Mouse (Mus musculus) forebrain, embryonic 10.5 days (tissue): ENCODE data around the gene Ttc25. TPM values are rescaled to one million over a fixed set of nuclear protein-coding genes. Genes with fewer than 3 reads are reported as not detected.

Experiments
- DNase-seq: peaks from one replicate; pipeline ENCODE4 v3.0.0-alpha.2; 2017; ENCODE audit warnings: low spot score; ENCODE audit errors: extremely low spot score
- H3K27ac ChIP-seq: fragments of 300-500 bp; sonication (generic); 2 replicates; pipeline ENCODE4 v1.5.1; 2016; ENCODE audit warnings: mild to moderate bottlenecking
- H3K27me3 ChIP-seq: fragments of 300-500 bp; sonication (generic); 2 replicates; pipeline ENCODE4 v1.6.1; 2016; ENCODE audit warnings: mild to moderate bottlenecking; ENCODE audit not compliant: poor library complexity, severe bottlenecking
- H3K36me3 ChIP-seq: fragments of 300-500 bp; sonication (generic); replicated peaks from 2 replicates; pipeline ENCODE4 v1.6.1; 2016; ENCODE audit warnings: mild to moderate bottlenecking, moderate library complexity
- H3K4me1 ChIP-seq: fragments of 300-500 bp; sonication (generic); 2 replicates; pipeline ENCODE4 v1.6.1; 2016
- H3K4me3 ChIP-seq: fragments of 300-500 bp; sonication (generic); 2 replicates; pipeline ENCODE4 v1.5.1; 2016; ENCODE audit warnings: mild to moderate bottlenecking, moderate library complexity
- H3K9me3 ChIP-seq: fragments of 300-500 bp; sonication (generic); 2 replicates; pipeline ENCODE4 v1.6.1; 2016; ENCODE audit warnings: mild to moderate bottlenecking, moderate library complexity
- WGBS: fragments of 180-500 bp; shearing (Covaris S2); methylation state at CpG from one replicate; pipeline ENCODE4 v1.1.7; 2016; 5-methylcytosine and 5-hydroxymethylcytosine counted together
- polyA plus RNA-seq: library from polyadenylated mRNA; unstranded; fragments of >200 nt; fragmentation: Nextera tagmentation; extraction: Ambion mirVana; gene quantifications from 2 replicates; pipeline ENCODE4 v1.2.1, GENCODE M21; 2016

The Ttc25 gene
- polyA plus RNA-seq, 1 experiment from 2014 or later, result 1.4 TPM

GRCm38 (mm10) chr11:100536466-100536865 is 8.9 kb upstream of the Ttc25 start:
- Histone ChIP-seq H3K4me3 (no peak overlapping the region), H3K9me3 (peaks cover 4% of the 10 kb centered on the region; the same call in 1 of the 2 replicates), H3K36me3 (no peaks in the 10 kb centered on the region), H3K27me3 (peaks cover 73% of the 10 kb centered on the region), H3K4me1 (peaks cover 10% of the 10 kb centered on the region), H3K27ac (no peak overlapping the region)
- DNase-seq, result no peak

- no peak for DNase-seq
- no peaks in the 10 kb centered on the region for H3K9me3 ChIP-seq
- no peaks in the 10 kb centered on the region for H3K36me3 ChIP-seq
- peaks cover 16% of the 10 kb centered on the region for H3K4me1 ChIP-seq
- 72% methylated on average over 6 of the region's 6 CpGs for WGBS
- H3K4me3 ChIP-seq, result no peak overlapping the region
- no peak overlapping the region for H3K27ac ChIP-seq
- peaks cover 38% of the 10 kb centered on the region for H3K27me3 ChIP-seq
Measured at GRCm38 (mm10) chr11:100540966-100541365, 4.4 kb upstream of the Ttc25 start.

- no peak overlapping the region for H3K4me3 ChIP-seq
- DNase-seq, result no peak
- WGBS, result 89% methylated on average over 2 of the region's 2 CpGs
Measured at GRCm38 (mm10) chr11:100541577-100541976, 3.8 kb upstream of the Ttc25 start.

GRCm38 (mm10) chr11:100545746-100546085 is 309 bp downstream of the Ttc25 start:
- Histone ChIP-seq H3K36me3 (no peaks in the 10 kb centered on the region), H3K9me3 (no peaks in the 10 kb centered on the region), H3K4me1 (peaks cover 19% of the 10 kb centered on the region), H3K27ac (peak overlapping the region; percentile 87), H3K4me3 (peak overlapping the region; percentile 57), H3K27me3 (peaks cover 4% of the 10 kb centered on the region; the same call in 1 of the 2 replicates)
- DNase-seq, result no peak
- 29% methylated on average over 7 of the region's 7 CpGs for WGBS

More at GRCm38 (mm10) chr11:100541577-100541976, 3.8 kb upstream of the Ttc25 start:
- Histone ChIP-seq H3K36me3 (no peaks in the 10 kb centered on the region), H3K27ac (no peak overlapping the region), H3K27me3 (peaks cover 32% of the 10 kb centered on the region), H3K4me1 (peaks cover 19% of the 10 kb centered on the region), H3K9me3 (no peaks in the 10 kb centered on the region)

- Histone ChIP-seq H3K36me3 (no peaks in the 10 kb centered on the region), H3K9me3 (no peaks in the 10 kb centered on the region), H3K27ac (no peak overlapping the region), H3K4me1 (peaks cover 19% of the 10 kb centered on the region), H3K4me3 (no peak overlapping the region), H3K27me3 (peaks cover 4% of the 10 kb centered on the region; the same call in 1 of the 2 replicates)
- 89% methylated on average over 6 of the region's 6 CpGs for WGBS
- DNase-seq, result no peak
Measured at GRCm38 (mm10) chr11:100546955-100547354, 1.5 kb downstream of the Ttc25 start.

DNA sequence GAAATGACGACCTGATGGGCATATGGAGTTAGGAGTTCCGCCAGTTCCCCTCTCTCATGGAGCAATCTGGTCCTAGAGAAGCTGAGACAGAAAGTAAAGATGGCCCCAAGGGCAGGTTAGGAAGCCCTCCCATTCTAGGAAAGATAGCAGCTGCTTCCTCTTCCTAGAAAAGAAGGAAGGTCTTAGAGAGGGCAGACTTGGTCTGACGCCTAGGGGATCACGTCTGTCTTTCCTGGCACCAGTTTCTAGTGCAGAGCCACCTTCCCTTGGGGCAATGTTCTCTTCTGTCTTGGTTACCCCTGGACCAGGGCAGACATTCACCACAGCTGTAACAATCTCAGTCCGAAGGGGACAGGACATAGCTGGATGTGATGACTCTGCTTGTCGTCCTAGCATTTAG is 2.7 kb downstream of the Ttc25 start:
- H3K36me3 ChIP-seq, result no peaks in the 10 kb centered on the region
- no peaks in the 10 kb centered on the region for H3K9me3 ChIP-seq
- H3K4me1 ChIP-seq, result peaks cover 19% of the 10 kb centered on the region
- DNase-seq, result no peak
- H3K27ac ChIP-seq, result no peak overlapping the region
- WGBS, result 88% methylated on average over 6 of the region's 6 CpGs
- H3K4me3 ChIP-seq, result no peak overlapping the region
- H3K27me3 ChIP-seq, result peaks cover 4% of the 10 kb centered on the region; the same call in 1 of the 2 replicates

GRCm38 (mm10) chr11:100549466-100549865 is 4.1 kb downstream of the Ttc25 start:
- H3K27ac ChIP-seq, result no peak overlapping the region
- H3K9me3 ChIP-seq, result no peaks in the 10 kb centered on the region
- 83% methylated on average over 8 of the region's 8 CpGs for WGBS
- peaks cover under 1% of the 10 kb centered on the region; the same call in 1 of the 2 replicates for H3K27me3 ChIP-seq
- no peaks in the 10 kb centered on the region for H3K36me3 ChIP-seq
- DNase-seq, result no peak
- peaks cover 18% of the 10 kb centered on the region for H3K4me1 ChIP-seq
- H3K4me3 ChIP-seq, result no peak overlapping the region

- DNase-seq, result no peak
- H3K9me3 ChIP-seq, result no peaks in the 10 kb centered on the region
- WGBS, result 78% methylated on average over 6 of the region's 6 CpGs
- no peak overlapping the region for H3K27ac ChIP-seq
- no peaks in the 10 kb centered on the region for H3K36me3 ChIP-seq
- peaks cover 12% of the 10 kb centered on the region for H3K4me1 ChIP-seq
- H3K4me3 ChIP-seq, result no peak overlapping the region
- H3K27me3 ChIP-seq, result no peaks in the 10 kb centered on the region
Measured at GRCm38 (mm10) chr11:100550101-100550500, 4.7 kb downstream of the Ttc25 start.

- H3K27me3 ChIP-seq, result peaks cover 3% of the 10 kb centered on the region; the same call in 1 of the 2 replicates
- no peak for DNase-seq
- H3K27ac ChIP-seq, result no peak overlapping the region
- H3K36me3 ChIP-seq, result no peaks in the 10 kb centered on the region
- 91% methylated on average over 4 of the region's 4 CpGs for WGBS
- H3K4me1 ChIP-seq, result peaks cover 7% of the 10 kb centered on the region
- no peaks in the 10 kb centered on the region for H3K9me3 ChIP-seq
- H3K4me3 ChIP-seq, result no peak overlapping the region
Measured at GRCm38 (mm10) chr11:100552842-100553241, 7.4 kb downstream of the Ttc25 start.

- Histone ChIP-seq H3K27ac (no peak overlapping the region), H3K9me3 (no peaks in the 10 kb centered on the region), H3K27me3 (peaks cover 3% of the 10 kb centered on the region), H3K4me3 (peak overlapping the region; percentile 15; the same call in 1 of the 2 replicates), H3K4me1 (peaks cover 16% of the 10 kb centered on the region), H3K36me3 (no peaks in the 10 kb centered on the region)
- DNase-seq, result peak; percentile 27
- WGBS, result 15% methylated on average over 11 of the region's 11 CpGs
Measured at GRCm38 (mm10) chr11:100555583-100555982, 10.2 kb downstream of the Ttc25 start.

GRCm38 (mm10) chr11:100557563-100557962 is 12.2 kb downstream of the Ttc25 start:
- 82% methylated on average over 3 of the region's 3 CpGs for WGBS
- peaks cover 3% of the 10 kb centered on the region for H3K27me3 ChIP-seq
- H3K27ac ChIP-seq, result no peak overlapping the region
- peaks cover 29% of the 10 kb centered on the region for H3K4me1 ChIP-seq
- no peak overlapping the region for H3K4me3 ChIP-seq
- H3K36me3 ChIP-seq, result no peaks in the 10 kb centered on the region
- no peaks in the 10 kb centered on the region for H3K9me3 ChIP-seq
- DNase-seq, result no peak

GRCm38 (mm10) chr11:100559476-100559875 is 14.1 kb downstream of the Ttc25 start:
- no peak for DNase-seq
- 56% methylated on average over 7 of the region's 7 CpGs for WGBS

GRCm38 (mm10) chr11:100561748-100562147 is 16.3 kb downstream of the Ttc25 start:
- Histone ChIP-seq H3K36me3 (no peaks in the 10 kb centered on the region), H3K4me3 (no peak overlapping the region), H3K27ac (no peak overlapping the region), H3K9me3 (no peaks in the 10 kb centered on the region), H3K27me3 (peaks cover 3% of the 10 kb centered on the region; the same call in 1 of the 2 replicates), H3K4me1 (peaks cover 26% of the 10 kb centered on the region)
- 44% methylated on average over 5 of the region's 5 CpGs for WGBS
- no peak for DNase-seq

More at GRCm38 (mm10) chr11:100559476-100559875, 14.1 kb downstream of the Ttc25 start:
- Histone ChIP-seq H3K27me3 (peaks cover 3% of the 10 kb centered on the region), H3K9me3 (no peaks in the 10 kb centered on the region), H3K36me3 (no peaks in the 10 kb centered on the region), H3K27ac (no peak overlapping the region), H3K4me1 (peaks cover 29% of the 10 kb centered on the region), H3K4me3 (no peak overlapping the region)

DNA sequence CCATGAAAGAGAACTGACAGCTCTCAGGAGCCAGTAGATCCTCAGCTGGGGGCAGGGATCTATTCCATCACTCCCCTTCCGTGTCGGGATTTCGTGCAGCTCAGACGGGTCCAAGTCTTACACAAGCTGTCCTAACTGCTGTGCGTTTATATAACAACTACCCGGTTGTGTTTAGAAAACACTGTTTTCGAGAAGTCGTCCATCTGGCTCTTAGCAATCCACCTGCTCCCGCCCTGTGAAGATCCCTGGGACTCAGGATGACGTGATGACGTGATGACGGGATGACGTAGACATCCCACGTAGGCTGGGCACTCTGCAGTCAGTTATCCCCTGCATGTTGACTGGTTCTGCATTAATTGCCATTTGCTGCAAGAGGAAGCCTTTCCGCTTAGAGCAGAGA is 18.9 kb downstream of the Ttc25 start:
- Histone ChIP-seq H3K27ac (no peak overlapping the region), H3K4me1 (peaks cover 22% of the 10 kb centered on the region), H3K36me3 (no peaks in the 10 kb centered on the region), H3K9me3 (no peaks in the 10 kb centered on the region), H3K27me3 (no peaks in the 10 kb centered on the region), H3K4me3 (no peak overlapping the region)
- 90% methylated on average over 15 of the region's 15 CpGs for WGBS
- DNase-seq, result no peak
